Mouse (Mus musculus): ENCODE data around the gene Nsun6.

Gene Nsun6

GRCm38 (mm10) chr2:15054945-15055637 lies at the start of gene Nsun6:
Gene Nsun6, minus strand, starts transcription at chr2:15055069.
- DNase-seq (ENCODE audit: low spot score) = peak; percentile 96

GRCm38 (mm10) chr2:15104386-15104785 lies 49.5 kb upstream of the Nsun6 start:
- DNase-seq (ENCODE audit: low spot score) = no peak

- no peak for DNase-seq (ENCODE audit: low spot score)
These were observed 41.7 kb upstream of the Nsun6 start for GRCm38 (mm10) chr2:15096514-15097090.

DNA sequence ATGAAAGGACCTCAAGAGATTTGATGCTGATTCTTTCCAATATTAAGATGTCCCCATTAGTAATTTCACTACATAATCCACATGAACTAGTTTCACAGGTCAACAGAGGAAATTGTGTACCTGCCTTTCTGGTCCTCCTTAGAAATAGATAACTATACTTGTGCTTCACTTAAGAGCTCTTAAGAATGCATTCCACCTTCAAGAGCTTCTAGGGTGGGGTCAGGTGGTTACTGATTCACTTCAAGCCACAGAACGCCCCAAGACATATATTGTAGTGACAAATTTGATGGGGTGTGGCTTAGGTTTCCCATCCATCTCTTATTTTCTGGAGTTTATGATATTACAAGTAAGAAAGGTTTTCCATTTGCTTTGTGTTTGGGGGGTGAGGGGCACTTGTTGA lies 32.4 kb upstream of the Nsun6 start:
- DNase-seq (ENCODE audit: low spot score) = no peak

- no peak for DNase-seq (ENCODE audit: low spot score)
These were observed 28.8 kb upstream of the Nsun6 start for GRCm38 (mm10) chr2:15083702-15084101.

GRCm38 (mm10) chr2:15067091-15067490 lies 12.2 kb upstream of the Nsun6 start:
- DNase-seq (ENCODE audit: low spot score) = no peak

DNA sequence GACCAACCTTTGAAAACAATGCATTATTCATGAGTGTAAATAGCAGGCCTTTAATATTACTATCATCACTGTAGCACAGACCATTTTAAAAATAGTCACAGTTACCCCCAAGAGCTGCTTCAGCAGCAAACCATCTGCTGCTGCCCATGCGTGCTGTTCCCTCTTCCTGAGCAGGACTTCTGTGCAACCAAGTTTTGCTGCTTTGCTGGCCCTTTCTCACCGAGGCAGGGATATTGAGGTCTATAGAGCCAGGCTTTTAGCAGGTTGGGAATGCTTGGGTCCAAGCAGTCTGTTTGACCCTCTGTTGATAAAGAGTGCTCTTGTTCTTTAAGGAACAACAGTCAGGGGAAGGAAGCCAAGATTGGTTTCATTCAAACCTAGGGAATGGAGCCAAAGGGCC lies 10.6 kb upstream of the Nsun6 start:
- peak; percentile 26 for DNase-seq (ENCODE audit: low spot score)

DNA sequence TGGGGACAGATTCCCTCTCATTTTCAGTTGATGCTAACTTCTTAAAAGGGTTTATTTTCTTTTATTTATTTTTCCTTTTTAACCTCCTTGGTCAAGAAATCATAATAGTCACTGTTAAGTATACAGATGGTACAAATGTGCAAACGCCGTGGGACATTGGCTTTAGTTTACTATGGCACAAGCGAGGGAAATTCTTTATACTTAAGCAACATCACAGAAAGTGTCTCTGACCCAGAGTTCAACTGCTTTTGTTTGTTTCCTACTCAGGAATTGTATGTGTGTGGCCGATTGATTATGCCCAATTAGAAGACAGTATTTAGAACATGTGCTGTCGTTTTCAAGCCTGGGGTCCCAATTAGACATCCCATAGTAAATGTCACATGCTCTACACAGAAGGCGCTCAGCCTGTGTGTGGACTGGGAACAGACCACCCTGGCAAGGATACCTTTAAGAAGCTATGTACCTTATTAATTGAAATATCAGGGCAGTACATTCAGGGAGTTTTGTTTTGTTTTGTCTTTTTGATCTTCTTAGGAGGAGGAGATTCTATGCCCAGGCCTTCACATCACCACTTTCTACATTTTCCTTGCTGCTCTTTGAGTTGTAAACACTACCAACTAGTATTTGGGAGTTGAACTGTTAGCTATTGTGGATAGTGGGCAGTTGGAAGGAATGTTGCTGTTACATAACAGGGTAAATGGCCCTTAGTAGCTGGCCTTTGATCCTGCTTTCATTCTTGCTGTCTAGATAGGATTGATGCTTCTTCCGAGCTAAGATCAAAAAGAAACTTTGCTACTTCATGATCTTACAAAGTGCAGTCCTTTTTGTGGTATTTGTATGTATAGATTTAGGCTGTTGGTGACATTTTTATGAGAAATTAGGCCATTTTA lies 9.8 kb upstream of the Nsun6 start:
- no peak for DNase-seq (ENCODE audit: low spot score)

DNA sequence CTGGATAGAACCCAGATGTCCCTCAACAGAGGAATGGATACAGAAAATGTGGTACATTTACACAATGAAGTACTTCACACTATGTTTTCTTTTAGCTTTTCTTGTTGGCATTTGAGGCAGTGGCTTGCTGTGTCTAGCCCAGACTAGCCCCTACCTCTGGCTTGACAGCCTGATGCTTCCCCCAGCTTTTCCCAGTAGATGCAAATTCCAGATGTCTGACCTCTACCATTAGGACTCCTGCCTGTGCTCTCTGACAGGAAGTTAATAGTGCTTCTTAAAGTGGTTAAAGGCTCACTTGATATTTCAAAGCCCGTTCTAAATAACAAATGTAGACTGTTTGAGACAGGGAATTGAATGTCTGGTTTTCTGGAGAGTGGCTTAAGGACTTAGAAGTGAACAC lies 8.9 kb upstream of the Nsun6 start:
- DNase-seq (ENCODE audit: low spot score) = no peak

DNA sequence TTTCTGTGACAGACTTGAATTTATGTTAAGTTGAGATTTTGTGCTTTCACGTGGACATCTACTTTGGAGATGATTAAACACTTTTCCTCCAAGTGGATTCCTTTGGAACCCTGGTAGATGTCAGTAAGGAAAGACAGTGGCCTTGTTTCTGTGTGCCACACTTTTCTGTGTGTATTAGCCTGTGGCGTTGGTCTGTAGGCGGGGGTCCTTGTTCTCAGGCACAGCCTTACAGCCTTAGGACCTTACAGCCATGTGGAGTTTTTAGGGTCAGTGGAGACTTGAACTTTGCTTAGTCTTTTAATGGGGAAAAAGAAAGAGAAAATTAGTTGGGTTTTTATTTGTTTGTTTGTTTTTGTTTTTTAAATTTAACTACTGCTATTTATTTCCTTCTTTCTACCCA lies 6.0 kb upstream of the Nsun6 start:
- no peak for DNase-seq (ENCODE audit: low spot score)

DNA sequence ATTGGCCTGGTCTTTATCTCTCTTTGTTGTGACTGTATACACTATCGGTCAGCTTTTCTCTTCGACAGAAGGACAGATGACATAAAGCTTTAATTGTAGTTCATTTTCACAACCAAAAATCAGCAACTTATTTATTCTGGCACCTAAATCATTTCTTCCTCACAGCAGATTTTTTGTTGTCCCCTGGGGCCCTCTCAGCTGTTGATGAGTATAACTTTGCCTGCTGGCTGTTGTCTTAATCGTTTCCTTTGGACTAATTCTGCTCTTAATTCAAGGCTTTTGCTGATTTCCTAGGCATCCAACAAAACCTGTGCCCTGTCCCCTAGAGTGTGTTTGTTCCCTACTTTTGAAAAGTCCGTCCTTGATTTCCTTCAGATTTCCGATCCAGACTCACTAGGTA lies 3.4 kb upstream of the Nsun6 start:
- no peak for DNase-seq (ENCODE audit: low spot score)

GRCm38 (mm10) chr2:15055741-15056151 lies 877 bp upstream of the Nsun6 start:
- DNase-seq (ENCODE audit: low spot score) = no peak

GRCm38 (mm10) chr2:15054496-15054895 lies 373 bp downstream of the Nsun6 start:
- no peak for DNase-seq (ENCODE audit: low spot score)

DNA sequence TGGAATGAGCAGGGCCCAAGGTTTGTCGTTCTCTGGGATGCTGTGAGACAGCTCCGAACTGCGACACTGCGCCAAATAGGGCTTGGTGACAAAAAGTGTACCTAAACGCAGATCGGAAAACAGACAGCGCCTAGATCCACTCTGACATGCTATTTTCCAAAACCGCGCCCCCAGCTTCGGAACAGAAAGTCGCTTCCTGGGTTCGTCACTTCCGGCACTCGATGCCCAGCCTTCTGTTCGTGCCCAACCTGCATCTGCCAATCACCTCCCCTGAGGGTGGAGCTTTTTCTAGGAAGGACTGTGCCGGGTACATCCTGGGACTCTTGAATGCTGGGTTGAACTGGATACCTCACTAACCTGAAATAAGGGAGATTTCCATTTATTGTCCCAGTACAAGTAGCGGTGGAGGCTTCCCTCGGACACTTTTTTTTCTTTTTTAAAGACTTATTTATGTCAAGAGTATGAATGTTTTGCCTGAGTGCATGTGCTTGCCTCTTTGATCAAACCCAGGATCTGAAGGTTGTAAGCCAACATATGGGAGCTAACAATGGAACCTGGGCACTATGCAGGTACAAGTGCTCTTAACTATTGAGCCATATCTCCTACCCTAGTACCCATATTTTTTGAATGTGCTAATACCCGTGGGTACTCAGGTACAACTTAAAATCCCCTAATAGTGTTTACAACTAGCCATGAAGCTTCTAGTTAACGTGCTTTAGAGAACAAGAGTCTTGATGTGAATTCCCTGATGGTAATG lies 5.6 kb downstream of the Nsun6 start, which contains the start of gene Arl5b:
TSS of gene Arl5b (plus strand) at position 279 of the 757 bp plus-strand sequence.
- DNase-seq (ENCODE audit: low spot score) = peak; percentile 95

GRCm38 (mm10) chr2:15040326-15040725 lies 14.5 kb downstream of the Nsun6 start:
- DNase-seq (ENCODE audit: low spot score) = no peak

GRCm38 (mm10) chr2:15038705-15039104 lies 16.2 kb downstream of the Nsun6 start:
- no peak for DNase-seq (ENCODE audit: low spot score)

DNA sequence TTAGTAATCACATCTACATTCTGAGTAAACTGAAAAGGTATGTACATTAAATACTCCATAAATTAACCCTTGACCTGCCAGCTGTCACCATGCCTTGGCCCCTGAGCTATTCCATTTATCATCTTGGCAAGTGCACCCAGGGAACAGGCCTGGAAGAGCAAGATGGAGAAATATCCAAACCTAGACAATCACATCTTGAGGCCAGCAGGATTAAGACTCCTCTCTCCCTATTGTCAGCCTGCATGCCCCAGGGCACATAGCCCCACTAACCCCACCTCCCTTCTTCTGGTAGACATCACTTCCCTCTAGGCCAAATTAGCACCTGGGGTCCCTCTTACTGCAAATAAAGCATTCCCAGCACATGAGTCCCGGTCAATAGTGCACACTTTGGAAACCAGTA lies 27.1 kb downstream of the Nsun6 start:
- DNase-seq (ENCODE audit: low spot score) = no peak

DNA sequence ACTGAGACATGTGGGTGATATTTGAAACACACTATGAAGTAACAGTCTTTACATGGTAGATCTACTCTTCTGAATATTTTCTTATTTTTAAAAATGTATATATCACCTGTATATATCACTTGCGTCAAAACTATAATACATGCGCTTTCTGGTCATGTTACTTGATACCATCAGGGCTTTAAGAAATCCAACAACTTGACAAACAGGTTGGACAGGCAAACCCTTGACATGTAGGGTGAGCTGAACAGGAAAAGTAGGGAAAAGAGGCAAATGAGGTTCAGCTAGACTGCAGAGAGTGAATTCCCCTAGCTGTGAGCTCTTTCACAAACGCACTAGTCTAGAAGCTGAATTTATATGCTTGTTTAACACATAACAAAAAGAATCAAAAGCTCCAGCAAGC lies 28.1 kb downstream of the Nsun6 start:
- DNase-seq (ENCODE audit: low spot score) = no peak

DNA sequence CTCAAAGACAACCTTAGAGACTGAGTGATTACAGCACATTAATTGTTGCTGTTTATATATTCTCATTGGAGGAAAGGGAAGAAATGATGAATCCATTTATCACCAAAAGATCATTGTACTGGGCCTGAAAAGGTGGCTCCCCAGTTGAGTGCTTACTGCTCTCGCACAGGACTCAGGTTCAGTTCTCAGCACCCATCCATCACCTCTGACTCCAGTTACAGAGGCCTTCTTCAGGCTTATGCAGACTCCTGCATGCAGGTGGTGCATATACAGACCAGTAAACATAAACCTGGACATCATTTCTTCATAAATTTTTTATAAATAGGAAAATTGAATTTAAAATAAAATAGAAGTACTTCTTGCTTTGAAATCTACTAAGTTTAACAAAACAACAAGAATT lies 46.8 kb downstream of the Nsun6 start:
- DNase-seq (ENCODE audit: low spot score) = no peak

- no peak for DNase-seq (ENCODE audit: low spot score)
These were observed 47.3 kb downstream of the Nsun6 start for GRCm38 (mm10) chr2:15007531-15007930.

DNA sequence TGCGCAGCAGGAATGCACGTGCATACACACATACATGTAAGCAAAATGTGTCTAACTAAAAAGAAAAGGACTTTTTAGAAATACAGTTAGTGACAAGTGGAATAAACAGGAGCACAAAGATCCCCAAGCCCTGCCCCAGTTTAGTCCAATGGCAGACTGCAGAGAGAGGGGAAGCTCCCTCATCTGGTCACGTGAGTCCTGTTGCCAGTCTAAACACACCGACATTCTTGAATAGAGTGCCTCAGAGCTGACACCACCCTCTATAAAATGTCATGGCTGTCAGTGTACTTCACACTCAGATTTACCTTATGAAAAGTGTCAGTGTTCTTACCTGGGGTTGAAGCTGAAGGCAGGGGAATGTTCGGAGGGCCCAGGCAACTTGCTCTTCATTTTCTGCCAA lies 57.0 kb downstream of the Nsun6 start:
- DNase-seq (ENCODE audit: low spot score) = no peak

- no peak for DNase-seq (ENCODE audit: low spot score)
These were observed 58.8 kb downstream of the Nsun6 start for GRCm38 (mm10) chr2:14996036-14996435.

All from layer of hippocampus, adult 11-12 months (tissue).